Mouse (Mus musculus): ENCODE measurements around the gene Anxa10. TPM values are rescaled to one million over a fixed set of nuclear protein-coding genes. Genes with fewer than 3 reads are reported as not detected.

Gene Anxa10
- not detected in 2 replicates for polyA plus RNA-seq (2016; fragmentation: Nextera tagmentation; extraction: Ambion mirVana)

- Histone ChIP-seq H3K4me1 (no peaks in the 10 kb centered on the region), H3K27ac (replicated peaks) (no peak within 1 kb of the TSS), H3K9me3 (replicated peaks) (no peaks in the 10 kb centered on the region), H3K4me3 (no peak within 1 kb of the TSS), H3K36me3 (no peaks in the 10 kb centered on the region), H3K27me3 (ENCODE audit: low read depth, poor library complexity, severe bottlenecking) (no peaks in the 10 kb centered on the region)
- DNase-seq (ENCODE audit: low spot score): no peak
- WGBS: 84% methylated on average over 2 of the region's 2 CpGs
Measured at GRCm38 (mm10) chr8:62123098-62123497, at the start of gene Anxa10. Gene Anxa10, minus strand, starts transcription at chr8:62123150.

- Histone ChIP-seq H3K4me3 (no peak overlapping the region), H3K4me1 (no peaks in the 10 kb centered on the region), H3K9me3 (replicated peaks) (no peaks in the 10 kb centered on the region), H3K27me3 (ENCODE audit: low read depth, poor library complexity, severe bottlenecking) (no peaks in the 10 kb centered on the region), H3K36me3 (no peaks in the 10 kb centered on the region), H3K27ac (replicated peaks) (no peak overlapping the region)
- no peak for DNase-seq (ENCODE audit: low spot score)
- WGBS: 87% methylated on average over 3 of the region's 3 CpGs
Measured at GRCm38 (mm10) chr8:62132662-62133366, 9.9 kb upstream of the Anxa10 start.

DNA sequence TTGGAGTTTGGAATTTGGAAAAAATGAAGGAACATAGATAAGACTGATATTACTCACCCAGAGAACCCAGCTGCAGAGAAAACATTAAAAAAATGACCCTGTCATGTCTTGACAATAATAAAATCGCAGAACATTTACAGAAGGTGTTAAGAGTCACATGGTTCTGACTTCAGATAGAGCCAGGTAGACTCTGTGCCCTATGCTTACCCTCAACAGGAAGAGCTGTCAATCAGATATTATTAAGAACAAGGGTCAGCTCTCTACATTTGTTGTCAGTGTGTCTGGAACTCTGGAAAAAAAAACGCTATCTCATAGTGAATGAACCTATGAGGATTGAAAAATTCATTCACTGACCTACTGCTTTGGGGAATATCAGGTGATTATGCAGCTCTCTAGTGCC, 25.7 kb downstream of the Anxa10 start:
- no peak for DNase-seq (ENCODE audit: low spot score)

DNA sequence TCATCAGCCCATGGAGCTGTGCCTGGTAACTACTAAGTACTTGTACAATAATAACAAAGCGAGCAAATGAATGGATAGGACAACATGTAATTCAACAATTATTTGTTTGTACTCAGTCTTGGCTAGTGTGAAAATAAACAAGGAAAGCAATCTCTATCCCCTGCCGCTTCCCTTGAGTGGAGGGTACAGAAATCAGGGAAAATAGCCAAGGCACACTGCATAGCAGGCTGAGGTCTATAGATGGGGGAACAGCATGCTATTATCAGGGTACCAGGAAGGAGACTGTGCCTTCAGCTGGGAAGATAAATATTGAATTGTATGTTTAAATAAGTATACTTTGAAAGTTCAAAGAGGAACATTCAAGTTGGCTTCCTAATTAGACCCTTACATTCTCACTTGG, 41.1 kb downstream of the Anxa10 start:
- H3K36me3 ChIP-seq: no peaks in the 10 kb centered on the region
- no peaks in the 10 kb centered on the region for H3K4me1 ChIP-seq
- no peak for DNase-seq (ENCODE audit: low spot score)
- no peak overlapping the region for H3K27ac ChIP-seq (replicated peaks)
- no peaks in the 10 kb centered on the region for H3K27me3 ChIP-seq (ENCODE audit: low read depth, poor library complexity, severe bottlenecking)
- 86% methylated on average over 2 of the region's 2 CpGs for WGBS
- H3K9me3 ChIP-seq (replicated peaks): no peaks in the 10 kb centered on the region
- no peak overlapping the region for H3K4me3 ChIP-seq

More for the DNA sequence above, 25.7 kb downstream of the Anxa10 start:
- Histone ChIP-seq H3K36me3 (no peaks in the 10 kb centered on the region), H3K9me3 (replicated peaks) (0 out of 2 replicates have a peak, but pooled peaks cover 3% of the 10 kb centered on the region), H3K4me1 (no peaks in the 10 kb centered on the region), H3K27me3 (ENCODE audit: low read depth, poor library complexity, severe bottlenecking) (no peaks in the 10 kb centered on the region), H3K4me3 (no peak overlapping the region), H3K27ac (replicated peaks) (no peak overlapping the region)
- 91% methylated on average over 2 of the region's 2 CpGs for WGBS

DNA sequence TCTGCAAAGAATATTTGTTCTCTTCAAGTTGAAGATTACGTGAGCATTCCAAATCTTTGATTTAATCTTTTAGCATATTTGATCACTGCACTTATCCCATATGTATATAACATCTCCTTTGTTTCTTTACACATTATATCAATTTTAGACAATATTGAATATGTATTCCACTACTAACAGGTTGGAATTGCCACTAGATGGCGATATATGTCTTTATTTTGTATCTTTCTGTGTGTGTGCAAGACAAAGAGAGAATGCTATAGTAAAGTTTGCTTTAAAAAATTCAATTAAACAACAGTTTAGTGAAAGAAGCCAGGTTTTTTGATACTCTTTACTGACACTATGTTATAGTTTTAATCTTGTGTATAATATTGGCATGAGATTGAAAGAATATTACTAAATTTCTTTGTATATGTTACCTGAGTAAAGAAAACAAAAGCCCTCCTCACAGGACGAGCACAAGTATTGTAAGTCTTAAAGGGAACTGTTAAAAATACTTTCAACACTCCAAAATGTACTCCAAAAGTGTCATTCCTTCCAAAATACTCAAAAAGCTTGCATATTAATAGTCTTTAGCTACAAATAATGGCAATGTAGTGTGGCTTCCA, 42.7 kb downstream of the Anxa10 start:
- no peak overlapping the region for H3K27ac ChIP-seq (replicated peaks)
- DNase-seq (ENCODE audit: low spot score): no peak
- H3K36me3 ChIP-seq: no peaks in the 10 kb centered on the region
- 58% methylated on average over 3 of the region's 3 CpGs for WGBS
- H3K4me1 ChIP-seq: no peaks in the 10 kb centered on the region
- no peaks in the 10 kb centered on the region for H3K9me3 ChIP-seq (replicated peaks)
- no peaks in the 10 kb centered on the region for H3K27me3 ChIP-seq (ENCODE audit: low read depth, poor library complexity, severe bottlenecking)
- no peak overlapping the region for H3K4me3 ChIP-seq

GRCm38 (mm10) chr8:62068305-62068704, 54.6 kb downstream of the Anxa10 start:
- Histone ChIP-seq H3K27me3 (ENCODE audit: low read depth, poor library complexity, severe bottlenecking) (no peaks in the 10 kb centered on the region), H3K4me3 (no peak overlapping the region), H3K36me3 (no peaks in the 10 kb centered on the region), H3K9me3 (replicated peaks) (no peaks in the 10 kb centered on the region), H3K4me1 (no peaks in the 10 kb centered on the region), H3K27ac (replicated peaks) (no peak overlapping the region)
- DNase-seq (ENCODE audit: low spot score): no peak

DNA sequence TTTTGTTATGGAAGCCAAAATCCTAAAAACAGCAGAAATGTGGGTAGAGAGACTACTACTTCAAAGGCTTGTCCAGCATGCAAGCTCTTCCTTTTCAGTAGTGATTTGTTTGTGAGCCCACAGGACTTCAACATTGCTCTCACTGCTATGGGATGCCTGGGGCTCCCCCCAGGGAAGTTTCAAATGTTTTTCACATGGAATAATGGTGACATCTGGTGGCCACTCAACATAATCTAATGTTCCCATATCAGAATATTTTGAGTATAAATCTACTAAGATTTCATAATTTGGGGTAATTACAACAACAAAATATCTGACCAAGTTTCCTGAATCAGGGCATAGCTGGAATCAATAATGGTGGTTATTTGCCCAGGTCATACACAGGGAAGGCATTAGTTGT, 62.6 kb downstream of the Anxa10 start:
- no peak for DNase-seq (ENCODE audit: low spot score)
- no peaks in the 10 kb centered on the region for H3K27me3 ChIP-seq (ENCODE audit: low read depth, poor library complexity, severe bottlenecking)

GRCm38 (mm10) chr8:62046809-62047208, 76.1 kb downstream of the Anxa10 start:
- Histone ChIP-seq H3K4me3 (no peak overlapping the region), H3K36me3 (no peaks in the 10 kb centered on the region), H3K9me3 (replicated peaks) (no peaks in the 10 kb centered on the region), H3K27me3 (ENCODE audit: low read depth, poor library complexity, severe bottlenecking) (no peaks in the 10 kb centered on the region), H3K4me1 (no peaks in the 10 kb centered on the region), H3K27ac (replicated peaks) (no peak overlapping the region)
- 49% methylated on average over 2 of the region's 2 CpGs for WGBS
- DNase-seq (ENCODE audit: low spot score): no peak

More for the DNA sequence above, 62.6 kb downstream of the Anxa10 start:
- Histone ChIP-seq H3K36me3 (no peaks in the 10 kb centered on the region), H3K9me3 (replicated peaks) (no peaks in the 10 kb centered on the region), H3K27ac (replicated peaks) (no peak overlapping the region), H3K4me1 (no peaks in the 10 kb centered on the region), H3K4me3 (no peak overlapping the region)

DNA sequence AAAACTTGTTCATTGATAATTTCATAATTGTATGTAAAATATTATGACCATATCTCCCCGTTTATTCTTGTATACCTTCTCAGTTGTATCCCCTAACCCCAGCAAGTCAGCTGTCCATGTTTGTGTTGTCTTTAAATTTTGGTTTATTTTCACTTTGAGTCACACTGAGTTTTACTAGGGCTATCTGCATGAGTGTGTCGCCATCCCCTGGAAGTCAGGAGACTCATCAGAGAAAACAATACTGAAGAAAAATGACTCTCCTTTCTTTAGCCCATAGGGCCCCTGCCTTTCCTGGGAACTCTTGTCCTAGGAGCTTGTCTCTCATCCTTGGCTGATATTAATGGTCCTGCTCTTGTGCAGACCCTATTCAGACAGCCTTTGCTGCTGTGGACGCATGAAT, 88.6 kb downstream of the Anxa10 start:
- DNase-seq (ENCODE audit: low spot score): no peak
- H3K4me3 ChIP-seq: no peak overlapping the region
- WGBS: 77% methylated on average over 3 of the region's 3 CpGs
- 0 out of 2 replicates have a peak, but pooled peaks cover 3% of the 10 kb centered on the region for H3K9me3 ChIP-seq (replicated peaks)
- H3K27ac ChIP-seq (replicated peaks): no peak overlapping the region
- H3K36me3 ChIP-seq: no peaks in the 10 kb centered on the region
- no peaks in the 10 kb centered on the region for H3K27me3 ChIP-seq (ENCODE audit: low read depth, poor library complexity, severe bottlenecking)
- no peaks in the 10 kb centered on the region for H3K4me1 ChIP-seq

DNA sequence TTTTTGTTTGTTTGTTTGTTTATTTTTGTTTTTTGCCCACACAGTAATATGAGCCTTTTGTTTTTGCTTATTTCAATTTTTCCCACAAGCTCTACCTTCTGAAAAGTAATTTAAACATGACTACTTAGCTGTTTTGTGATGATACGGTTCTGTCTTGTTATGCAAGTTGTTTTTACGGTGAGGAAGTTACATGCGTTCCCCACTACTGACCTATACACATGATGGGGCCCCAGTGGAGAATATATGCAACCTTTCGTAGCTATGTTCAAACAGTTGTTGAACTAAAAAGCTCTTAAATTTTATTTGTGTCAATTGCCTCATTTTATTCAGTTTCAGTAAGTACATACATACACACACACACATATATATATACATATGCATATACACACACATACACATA, 108.4 kb downstream of the Anxa10 start:
- Histone ChIP-seq H3K36me3 (no peaks in the 10 kb centered on the region), H3K27ac (replicated peaks) (no peak overlapping the region), H3K27me3 (ENCODE audit: low read depth, poor library complexity, severe bottlenecking) (no peaks in the 10 kb centered on the region), H3K9me3 (replicated peaks) (no peaks in the 10 kb centered on the region), H3K4me3 (no peak overlapping the region), H3K4me1 (no peaks in the 10 kb centered on the region)
- 89% methylated on average over 4 of the region's 4 CpGs for WGBS
- DNase-seq (ENCODE audit: low spot score): no peak

- 90% methylated on average over 4 of the region's 4 CpGs for WGBS
- DNase-seq (ENCODE audit: low spot score): no peak
Measured at GRCm38 (mm10) chr8:62014166-62014565, 108.8 kb downstream of the Anxa10 start.

More at GRCm38 (mm10) chr8:62014166-62014565, 108.8 kb downstream of the Anxa10 start:
- Histone ChIP-seq H3K27me3 (ENCODE audit: low read depth, poor library complexity, severe bottlenecking) (no peaks in the 10 kb centered on the region), H3K9me3 (replicated peaks) (peaks cover 3% of the 10 kb centered on the region; the same call in 1 of the 2 replicates), H3K36me3 (no peaks in the 10 kb centered on the region), H3K27ac (replicated peaks) (no peak overlapping the region), H3K4me3 (no peak overlapping the region), H3K4me1 (no peaks in the 10 kb centered on the region)

All from midbrain, embryonic 10.5 days (tissue).